Mouse (Mus musculus): ENCODE measurements at regions not wholly inside any gene's neighbourhood (a gene's known extent, or its start where the extent isn't known, plus 50 kb on each side); places are given as distances from the start of the nearest gene placed in this dataset.

GRCm38 (mm10) chr13:78405071-78405470, 205.5 kb upstream of the Nr2f1 start:
- TF ChIP-seq CTCF (IDR thresholded peaks at IDR 0.05; ENCODE audit: low read depth, low read length) (no peak), POLR2A (IDR thresholded peaks at IDR 0.05; ENCODE audit: insufficient read depth, low read length) (no peak)

Measured in ES-Bruce4 (cell line).